Mouse (Mus musculus) kidney, embryonic 15.5 days (tissue): ENCODE results near the gene Klhl3. TPM values are rescaled to one million over a fixed set of nuclear protein-coding genes. Genes with fewer than 3 reads are reported as not detected.

Source experiments
- ATAC-seq: fragments of 200-750 bp; cut with Nextera tagmentation; replicated peaks from 2 replicates; pipeline ENCODE4 v1.8.0; 2017; ENCODE audit warnings: moderate TSS enrichment; ENCODE audit not compliant: low FRiP score
- H3K27ac ChIP-seq: fragments of 300-500 bp; sonication (generic); 2 replicates; pipeline ENCODE4 v1.5.1; 2015; ENCODE audit warnings: mild to moderate bottlenecking, inconsistent platforms
- H3K27me3 ChIP-seq: fragments of 300-500 bp; sonication (generic); 2 replicates; pipeline ENCODE4 v1.6.1; 2015; ENCODE audit warnings: inconsistent platforms
- H3K36me3 ChIP-seq: fragments of 300-500 bp; sonication (generic); 2 replicates; pipeline ENCODE4 v1.6.1; 2015; ENCODE audit warnings: inconsistent platforms
- H3K4me1 ChIP-seq: fragments of 300-500 bp; sonication (generic); 2 replicates; pipeline ENCODE4 v1.6.1; 2015; ENCODE audit warnings: inconsistent platforms
- H3K4me2 ChIP-seq: fragments of 300-500 bp; sonication (generic); 2 replicates; pipeline ENCODE4 v1.6.1; 2015; ENCODE audit warnings: moderate library complexity, mild to moderate bottlenecking, inconsistent platforms
- H3K4me3 ChIP-seq: fragments of 300-500 bp; sonication (generic); replicated peaks from 2 replicates; pipeline ENCODE4 v1.5.1; 2015; ENCODE audit warnings: mild to moderate bottlenecking, inconsistent platforms
- H3K9ac ChIP-seq: fragments of 300-500 bp; sonication (generic); 2 replicates; pipeline ENCODE4 v1.6.1; 2015; ENCODE audit warnings: mild to moderate bottlenecking, inconsistent platforms
- H3K9me3 ChIP-seq: fragments of 300-500 bp; sonication (generic); replicated peaks from 2 replicates; pipeline ENCODE4 v1.6.1; 2016; ENCODE audit warnings: inconsistent platforms
- WGBS: fragments of 180-500 bp; shearing (Covaris S2); methylation state at CpG from one replicate; pipeline ENCODE4 v1.1.7; 2015; ENCODE audit warnings: mixed read lengths; 5-methylcytosine and 5-hydroxymethylcytosine counted together
- polyA plus RNA-seq: library from polyadenylated mRNA; unstranded; fragments of >200 nt; fragmentation: Nextera tagmentation; extraction: Ambion mirVana; gene quantifications from 2 replicates; pipeline ENCODE4 v1.2.1, GENCODE M21; 2015

The Klhl3 gene
- polyA plus RNA-seq, 1 experiment from 2014 or later: 6.5 TPM

GRCm38 (mm10) chr13:58056618-58057017 lies 56.8 kb downstream of the Klhl3 start:
- peaks cover 13% of the 10 kb centered on the region for H3K36me3 ChIP-seq

DNA sequence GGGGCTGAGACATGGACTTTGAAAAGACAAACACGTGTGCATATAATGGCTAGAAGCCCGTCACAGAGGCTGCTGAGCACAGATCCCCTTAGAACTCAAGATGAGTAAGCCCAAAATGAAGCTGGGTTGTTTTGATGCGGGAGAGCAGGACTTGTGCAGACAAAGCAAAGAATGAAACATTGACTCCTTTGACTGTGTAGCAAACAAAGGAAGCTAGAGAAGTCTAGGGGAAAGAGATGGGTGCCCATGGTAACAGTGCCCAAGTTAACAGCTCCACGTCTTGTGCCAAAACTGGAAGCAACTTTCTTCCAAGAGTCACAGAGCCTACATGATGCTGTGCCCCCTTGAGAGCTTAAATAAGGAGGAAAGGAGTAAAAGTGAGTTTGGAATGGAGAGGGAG lies 59.8 kb downstream of the Klhl3 start:
- WGBS: 91% methylated on average over 4 of the region's 4 CpGs
- no peak for ATAC-seq
- Histone ChIP-seq H3K36me3 (peaks cover 9% of the 10 kb centered on the region; the same call in 1 of the 2 replicates), H3K9ac (no peak overlapping the region), H3K27me3 (no peaks in the 10 kb centered on the region), H3K4me2 (no peak overlapping the region), H3K4me1 (peaks cover 11% of the 10 kb centered on the region), H3K9me3 (no peaks in the 10 kb centered on the region), H3K4me3 (no peak overlapping the region), H3K27ac (no peak overlapping the region)

More at GRCm38 (mm10) chr13:58056618-58057017, 56.8 kb downstream of the Klhl3 start:
- H3K4me1 ChIP-seq: peaks cover 19% of the 10 kb centered on the region
- no peaks in the 10 kb centered on the region for H3K27me3 ChIP-seq
- ATAC-seq: no peak
- H3K9me3 ChIP-seq: no peaks in the 10 kb centered on the region
- no peak overlapping the region for H3K4me2 ChIP-seq
- H3K9ac ChIP-seq: no peak overlapping the region
- WGBS: 91% methylated on average over 4 of the region's 4 CpGs
- no peak overlapping the region for H3K27ac ChIP-seq
- no peak overlapping the region for H3K4me3 ChIP-seq

- H3K36me3 ChIP-seq: peaks cover 7% of the 10 kb centered on the region; the same call in 1 of the 2 replicates
- no peaks in the 10 kb centered on the region for H3K9me3 ChIP-seq
- H3K9ac ChIP-seq: no peak overlapping the region
- ATAC-seq: no peak
- H3K4me3 ChIP-seq: no peak overlapping the region
- H3K27ac ChIP-seq: no peak overlapping the region
- no peaks in the 10 kb centered on the region for H3K4me1 ChIP-seq
- WGBS: 79% methylated on average over 10 of the region's 10 CpGs
- no peaks in the 10 kb centered on the region for H3K27me3 ChIP-seq
- no peak overlapping the region for H3K4me2 ChIP-seq
Observed at GRCm38 (mm10) chr13:58051654-58052053, 61.7 kb downstream of the Klhl3 start.

DNA sequence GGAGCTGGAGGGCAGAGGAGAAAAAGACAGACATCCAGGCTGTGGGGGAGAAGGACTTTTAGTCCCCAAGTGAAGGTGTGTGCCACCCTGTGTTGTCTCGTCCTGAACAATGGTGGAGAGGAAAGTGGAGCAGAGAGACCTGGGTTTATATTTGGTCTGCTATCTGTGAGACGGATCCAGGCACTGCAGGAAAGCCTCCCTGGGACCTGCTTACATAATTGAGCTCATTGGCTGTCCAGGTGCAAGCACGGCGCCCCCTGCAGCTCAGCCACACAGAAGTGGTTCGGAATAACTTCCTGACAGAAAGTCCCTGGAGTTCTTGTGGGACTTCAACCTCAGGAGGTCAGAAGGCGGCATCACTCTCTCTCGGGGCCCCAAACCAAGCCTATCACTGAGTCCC lies 62.1 kb downstream of the Klhl3 start:
- Histone ChIP-seq H3K9ac (no peak overlapping the region), H3K4me1 (no peaks in the 10 kb centered on the region), H3K36me3 (peaks cover 5% of the 10 kb centered on the region; the same call in 1 of the 2 replicates), H3K9me3 (no peaks in the 10 kb centered on the region), H3K27me3 (no peaks in the 10 kb centered on the region), H3K4me3 (no peak overlapping the region), H3K4me2 (no peak overlapping the region), H3K27ac (no peak overlapping the region)
- 66% methylated on average over 7 of the region's 7 CpGs for WGBS
- ATAC-seq: no peak

DNA sequence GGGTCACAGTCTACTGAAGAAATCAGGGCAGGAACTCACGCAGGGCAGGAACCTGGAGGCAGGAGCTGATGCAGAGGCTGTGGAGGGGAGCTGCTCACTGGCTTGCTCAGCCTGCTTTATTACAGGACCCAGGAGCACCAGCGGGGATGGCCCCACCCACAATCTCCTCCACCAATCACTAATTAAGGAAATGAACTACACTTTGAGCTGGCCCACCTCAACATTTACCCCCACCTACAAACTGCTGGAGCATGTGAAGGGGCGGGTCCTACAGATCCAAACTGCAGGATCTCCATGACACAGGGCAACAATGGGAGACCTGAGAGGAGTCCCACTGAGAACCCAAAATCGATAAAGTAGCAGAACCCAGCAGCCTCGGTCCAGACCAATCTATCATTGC lies 64.3 kb downstream of the Klhl3 start:
- H3K4me3 ChIP-seq: no peak overlapping the region
- peaks cover 5% of the 10 kb centered on the region; the same call in 1 of the 2 replicates for H3K36me3 ChIP-seq
- WGBS: 72% methylated on average over 5 of the region's 5 CpGs
- no peak overlapping the region for H3K4me2 ChIP-seq
- no peak overlapping the region for H3K27ac ChIP-seq
- no peak for ATAC-seq
- H3K9me3 ChIP-seq: no peaks in the 10 kb centered on the region
- no peaks in the 10 kb centered on the region for H3K4me1 ChIP-seq
- no peak overlapping the region for H3K9ac ChIP-seq
- H3K27me3 ChIP-seq: no peaks in the 10 kb centered on the region

GRCm38 (mm10) chr13:58048076-58048475 lies 65.3 kb downstream of the Klhl3 start:
- ATAC-seq: no peak
- H3K27ac ChIP-seq: no peak overlapping the region
- H3K4me3 ChIP-seq: no peak overlapping the region
- no peaks in the 10 kb centered on the region for H3K27me3 ChIP-seq
- H3K9ac ChIP-seq: no peak overlapping the region
- H3K4me1 ChIP-seq: no peaks in the 10 kb centered on the region
- H3K4me2 ChIP-seq: no peak overlapping the region
- WGBS: 85% methylated on average over 3 of the region's 3 CpGs
- H3K36me3 ChIP-seq: 0 out of 2 replicates have a peak, but pooled peaks cover 5% of the 10 kb centered on the region
- H3K9me3 ChIP-seq: no peaks in the 10 kb centered on the region

DNA sequence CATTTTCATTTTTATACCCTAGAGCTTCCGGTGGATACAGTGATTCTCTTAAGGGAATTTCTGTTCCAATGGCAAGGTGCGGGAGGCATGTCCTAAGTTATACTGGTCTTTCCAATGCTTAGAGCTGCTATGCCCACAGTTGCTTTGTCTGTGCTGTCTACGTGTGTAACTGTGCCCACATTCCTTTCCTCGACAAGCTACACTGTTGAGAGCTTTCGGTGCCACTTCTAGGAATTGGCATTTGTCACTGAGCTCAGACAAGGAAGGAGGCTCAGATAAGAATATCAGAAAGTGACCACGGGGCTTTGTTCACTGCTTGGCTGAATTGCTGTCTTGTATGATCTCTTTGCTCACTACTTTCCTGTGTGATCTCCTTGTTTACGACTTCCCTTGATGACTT lies 67.2 kb downstream of the Klhl3 start:
- H3K36me3 ChIP-seq: no peaks in the 10 kb centered on the region
- H3K9me3 ChIP-seq: no peaks in the 10 kb centered on the region
- no peak overlapping the region for H3K4me2 ChIP-seq
- no peak overlapping the region for H3K4me3 ChIP-seq
- H3K4me1 ChIP-seq: no peaks in the 10 kb centered on the region
- H3K27me3 ChIP-seq: no peaks in the 10 kb centered on the region
- no peak overlapping the region for H3K27ac ChIP-seq
- WGBS: 89% methylated on average over 7 of the region's 7 CpGs
- no peak overlapping the region for H3K9ac ChIP-seq
- no peak for ATAC-seq

DNA sequence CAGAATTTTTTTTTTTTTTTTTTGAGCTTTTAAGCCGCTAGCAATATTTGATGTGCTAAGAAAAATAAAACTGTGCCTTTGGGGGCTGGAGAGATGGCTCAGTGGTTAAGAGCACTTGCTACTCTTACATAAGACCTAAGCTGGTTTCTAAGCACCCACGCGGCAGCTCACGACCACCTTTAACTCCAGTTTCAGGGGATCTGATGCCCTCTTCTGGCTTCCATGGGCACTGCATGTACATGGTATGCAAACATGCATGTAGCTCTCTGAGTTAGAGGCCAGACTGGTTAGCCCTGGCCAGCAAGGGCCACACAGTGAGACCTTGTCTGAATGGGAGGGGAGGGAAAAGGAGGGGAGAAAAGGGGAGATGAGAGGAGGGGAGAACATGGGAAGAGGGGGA lies 68.1 kb downstream of the Klhl3 start:
- ATAC-seq: no peak
- Histone ChIP-seq H3K4me2 (no peak overlapping the region), H3K9me3 (no peaks in the 10 kb centered on the region), H3K4me1 (no peaks in the 10 kb centered on the region), H3K4me3 (no peak overlapping the region), H3K9ac (no peak overlapping the region), H3K36me3 (no peaks in the 10 kb centered on the region), H3K27ac (no peak overlapping the region), H3K27me3 (no peaks in the 10 kb centered on the region)
- WGBS: 68% methylated on average over 4 of the region's 4 CpGs

DNA sequence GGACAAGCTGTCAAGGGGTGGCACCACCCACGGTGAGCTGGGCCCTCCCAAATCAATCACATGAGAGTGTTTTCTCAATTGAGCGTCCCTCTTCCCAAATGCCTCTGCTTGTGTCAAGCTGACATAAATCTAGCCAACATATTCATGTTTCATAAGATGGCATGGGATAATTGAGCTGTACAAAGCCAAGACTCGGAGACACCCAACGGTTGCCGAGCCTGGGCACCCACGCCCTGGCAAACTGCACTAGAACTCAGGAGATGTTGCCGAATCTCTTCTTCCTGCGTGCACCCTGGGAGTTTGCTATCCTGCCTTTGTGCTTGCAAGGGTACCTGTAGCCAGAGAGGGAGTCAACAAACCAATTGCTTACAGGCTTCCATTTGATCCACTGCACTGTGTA lies 70.1 kb downstream of the Klhl3 start:
- Histone ChIP-seq H3K27me3 (no peaks in the 10 kb centered on the region), H3K27ac (no peak overlapping the region), H3K4me1 (0 out of 2 replicates have a peak, but pooled peaks cover 3% of the 10 kb centered on the region), H3K4me3 (no peak overlapping the region), H3K36me3 (no peaks in the 10 kb centered on the region), H3K4me2 (no peak overlapping the region), H3K9ac (no peak overlapping the region), H3K9me3 (no peaks in the 10 kb centered on the region)
- ATAC-seq: no peak
- WGBS: 90% methylated on average over 8 of the region's 8 CpGs

GRCm38 (mm10) chr13:58040112-58040511 lies 73.3 kb downstream of the Klhl3 start:
- Histone ChIP-seq H3K9ac (no peak overlapping the region), H3K9me3 (no peaks in the 10 kb centered on the region), H3K36me3 (no peaks in the 10 kb centered on the region), H3K4me2 (no peak overlapping the region), H3K27ac (no peak overlapping the region), H3K4me1 (peaks cover 16% of the 10 kb centered on the region), H3K4me3 (no peak overlapping the region), H3K27me3 (no peaks in the 10 kb centered on the region)
- ATAC-seq: no peak
- 78% methylated on average over 10 of the region's 10 CpGs for WGBS

- WGBS: 95% methylated on average over 8 of the region's 8 CpGs
- Histone ChIP-seq H3K4me2 (no peak overlapping the region), H3K27ac (no peak overlapping the region), H3K36me3 (no peaks in the 10 kb centered on the region), H3K9ac (no peak overlapping the region), H3K9me3 (no peaks in the 10 kb centered on the region), H3K4me3 (no peak overlapping the region), H3K4me1 (peaks cover 18% of the 10 kb centered on the region), H3K27me3 (no peaks in the 10 kb centered on the region)
- no peak for ATAC-seq
Observed at GRCm38 (mm10) chr13:58037506-58037905, 75.9 kb downstream of the Klhl3 start.

DNA sequence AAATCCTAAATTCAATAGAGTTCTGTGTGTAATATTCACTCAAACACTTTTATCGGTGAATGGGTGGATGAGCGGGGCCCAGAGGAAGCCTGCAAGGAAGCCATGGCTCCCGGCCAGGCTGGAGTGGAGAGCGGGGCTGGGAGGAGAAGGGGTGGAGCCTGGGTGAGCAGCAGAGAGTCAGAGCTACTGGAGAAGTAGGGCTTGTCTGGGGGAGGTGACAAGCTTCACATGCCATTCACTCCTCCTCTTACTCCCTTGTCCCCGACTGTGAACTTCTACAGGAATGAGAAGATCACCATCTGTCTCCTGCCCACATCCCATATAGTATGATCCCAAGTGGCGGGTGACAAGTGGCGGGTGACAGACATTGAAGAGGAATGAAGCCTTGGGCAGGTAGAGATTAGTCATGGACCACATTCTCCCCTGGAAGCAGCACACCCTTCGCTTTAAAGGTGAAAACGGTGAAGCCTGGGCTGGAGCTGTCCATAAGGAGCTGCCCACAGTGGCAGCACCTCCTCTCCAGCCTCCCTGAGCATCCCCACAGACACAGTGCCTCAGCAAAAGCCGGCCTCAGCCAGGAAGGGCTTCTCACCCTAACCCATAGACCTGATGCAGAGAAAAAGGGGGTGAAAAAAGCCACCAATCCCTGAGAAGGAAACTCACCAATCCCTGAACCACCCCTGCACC lies 77.8 kb downstream of the Klhl3 start:
- 31% methylated on average over 10 of the region's 10 CpGs for WGBS

DNA sequence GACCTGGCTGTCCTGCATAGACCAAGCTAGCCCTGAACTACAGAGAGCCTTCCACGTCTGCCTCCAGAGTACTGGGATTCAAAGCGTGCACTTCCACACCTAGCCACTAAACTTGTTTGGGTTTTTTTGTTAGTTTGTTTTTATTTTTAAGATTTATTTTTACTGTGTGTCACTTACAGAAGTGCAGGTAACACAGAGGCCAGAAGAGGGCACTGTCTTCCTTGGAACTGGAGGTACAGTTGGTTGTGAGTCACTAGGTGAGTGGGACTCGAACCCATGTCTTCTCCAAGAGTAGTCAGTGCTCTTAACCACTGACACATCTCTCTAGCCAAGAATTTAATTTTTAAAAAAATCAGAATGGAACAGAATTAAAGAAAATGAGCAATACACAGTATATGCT lies 78.4 kb downstream of the Klhl3 start:
- WGBS: 93% methylated on average over 3 of the region's 3 CpGs

More for the DNA sequence above, 77.8 kb downstream of the Klhl3 start:
- peak overlapping the region; percentile 25; the same call in 1 of the 2 replicates for H3K27ac ChIP-seq
- H3K27me3 ChIP-seq: no peaks in the 10 kb centered on the region
- peaks cover 18% of the 10 kb centered on the region for H3K4me1 ChIP-seq
- H3K9ac ChIP-seq: no peak overlapping the region
- H3K4me2 ChIP-seq: 0 out of 2 replicates have a peak overlapping the region, but pooled peaks have one; percentile 0
- no peaks in the 10 kb centered on the region for H3K36me3 ChIP-seq
- peak; percentile 87 for ATAC-seq
- H3K4me3 ChIP-seq: no peak overlapping the region
- H3K9me3 ChIP-seq: no peaks in the 10 kb centered on the region

More for the DNA sequence above, 78.4 kb downstream of the Klhl3 start:
- Histone ChIP-seq H3K36me3 (no peaks in the 10 kb centered on the region), H3K27me3 (no peaks in the 10 kb centered on the region), H3K27ac (peak overlapping the region; percentile 25; the same call in 1 of the 2 replicates), H3K4me3 (no peak overlapping the region), H3K9me3 (no peaks in the 10 kb centered on the region), H3K4me2 (no peak overlapping the region), H3K9ac (no peak overlapping the region), H3K4me1 (peaks cover 18% of the 10 kb centered on the region)
- no peak for ATAC-seq
